Mouse (Mus musculus) cerebral cortex, adult 2 months (tissue): ENCODE measurements around the gene Cdca7.

Experiments used
- WGBS: fragments of 180-500 bp; shearing (Covaris S2); methylation state at CpG from one replicate; pipeline ENCODE4 v1.1.7; 2018; 5-methylcytosine and 5-hydroxymethylcytosine counted together

Cdca7 gene

DNA sequence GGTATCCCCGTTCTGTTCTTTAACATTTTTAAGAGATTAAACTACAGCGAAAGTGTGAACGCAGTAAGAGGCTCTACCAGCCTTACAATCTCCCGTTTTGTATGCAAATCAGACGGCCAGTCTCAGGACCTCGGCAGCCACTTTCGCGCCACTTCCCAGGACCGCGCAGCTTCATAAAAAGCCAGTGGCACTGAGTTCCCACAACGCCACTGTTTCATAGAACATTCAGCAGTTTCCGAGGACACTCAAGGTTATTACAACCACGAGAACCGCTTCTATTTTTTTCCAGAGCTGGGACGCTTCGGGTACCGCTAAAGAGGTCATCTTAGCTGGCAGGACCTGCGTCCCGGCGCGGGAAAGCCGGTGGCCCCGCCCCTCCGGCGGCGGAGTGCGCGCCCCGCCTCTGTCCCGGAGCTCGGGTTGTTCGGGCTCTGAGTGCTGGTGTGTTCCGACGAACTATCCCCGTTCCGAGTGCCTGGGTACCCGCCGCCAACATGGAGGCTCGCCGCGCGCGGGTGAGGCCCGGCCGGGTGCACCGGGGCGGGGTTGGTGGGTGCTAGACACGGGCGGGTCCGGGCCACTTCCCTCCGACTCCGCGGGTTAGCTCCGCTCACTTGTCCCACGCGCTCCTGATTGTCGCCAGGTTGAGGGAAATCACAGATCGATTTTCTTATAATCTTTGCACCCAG, at the start of gene Cdca7:
Cdca7 (plus strand) TSS at position 363 of the 689 bp plus-strand sequence.
- WGBS = under 1% methylated on average over 58 of the region's 58 CpGs

DNA sequence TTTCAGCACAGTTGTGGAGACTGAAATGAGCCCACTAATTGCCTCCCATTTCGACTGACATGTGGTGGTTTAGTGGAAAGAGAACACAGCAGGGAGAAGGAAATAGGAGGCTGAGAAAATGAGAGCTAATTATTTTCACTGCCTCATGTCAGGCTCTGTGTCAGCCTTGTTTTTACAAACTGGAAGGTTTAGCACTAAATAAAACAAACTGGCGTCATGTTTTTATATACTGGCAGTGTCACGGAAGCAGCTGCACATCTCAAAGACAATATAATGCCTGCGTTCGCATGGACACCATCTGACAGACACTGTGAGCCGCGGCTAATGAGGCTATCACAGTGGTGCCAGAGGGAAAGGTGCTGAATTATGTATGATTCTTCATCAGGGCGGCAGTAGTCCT, 49.2 kb upstream of the Cdca7 start:
- 26% methylated on average over 8 of the region's 8 CpGs for WGBS

DNA sequence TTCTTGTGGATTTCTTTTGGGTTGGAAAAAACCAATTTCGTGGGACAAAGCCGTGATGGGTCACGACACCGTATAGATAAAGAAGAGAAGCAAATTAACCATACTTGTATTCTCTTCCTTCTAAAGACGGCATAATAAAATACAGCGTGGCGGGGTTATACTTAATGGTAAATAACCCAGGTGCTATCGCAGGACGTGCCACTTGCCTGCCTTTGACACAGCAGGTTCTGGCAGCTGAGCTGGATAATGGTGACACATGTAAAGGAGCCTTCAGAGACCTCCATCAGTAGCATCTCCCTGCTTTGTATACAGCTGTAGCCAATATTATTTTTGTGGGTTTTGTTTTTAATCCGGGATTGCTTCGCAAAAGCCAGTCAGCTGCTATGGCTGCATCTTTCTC, 48.7 kb upstream of the Cdca7 start:
- 33% methylated on average over 11 of the region's 11 CpGs for WGBS

DNA sequence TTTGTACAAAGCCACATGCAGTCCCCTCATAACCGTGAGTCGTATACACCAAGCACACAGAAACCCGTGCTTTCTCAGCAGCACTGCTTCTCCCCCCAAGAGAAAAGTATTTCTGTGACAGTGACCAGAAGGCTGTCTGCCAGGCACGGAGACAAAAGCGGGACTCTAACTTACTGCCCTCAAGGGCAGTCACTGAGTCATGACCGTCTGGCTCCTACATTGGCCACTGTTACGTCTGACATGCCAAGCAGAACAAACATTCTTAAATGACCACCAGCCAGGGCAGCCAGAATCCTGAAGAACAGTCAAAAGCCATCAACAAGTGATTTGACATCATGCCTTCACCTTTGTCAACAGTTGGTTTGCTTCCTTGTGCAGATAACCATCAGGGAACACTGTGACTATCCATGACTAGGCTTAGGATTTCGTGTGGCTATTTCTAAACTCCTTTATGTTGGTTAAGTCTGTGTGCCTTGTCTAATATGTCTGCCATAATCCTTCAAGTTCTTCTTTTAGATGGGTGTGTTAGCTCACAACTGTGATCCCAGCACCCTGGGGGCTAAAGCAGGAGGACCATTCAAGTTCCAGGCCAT, 36.9 kb upstream of the Cdca7 start:
- WGBS = 93% methylated on average over 8 of the region's 8 CpGs

DNA sequence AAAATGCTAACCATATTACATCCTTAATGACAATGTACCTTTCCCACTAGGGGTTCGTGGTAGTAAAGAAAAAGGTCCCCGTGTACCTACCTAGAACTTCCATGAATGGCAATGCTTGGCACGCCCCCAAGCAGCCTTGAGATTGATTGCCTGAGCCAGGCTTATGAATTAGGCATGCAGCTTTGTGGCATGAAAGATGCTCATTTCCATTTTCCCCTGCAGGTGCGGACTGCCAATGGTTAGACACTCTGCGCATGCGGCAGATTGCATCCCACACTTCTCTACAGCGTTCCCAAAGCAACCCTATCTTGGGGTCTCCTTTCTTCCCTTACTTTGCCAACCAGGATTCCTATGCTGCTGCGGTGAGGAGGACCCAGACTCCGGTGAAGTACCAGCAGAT, 34.9 kb upstream of the Cdca7 start:
- 55% methylated on average over 9 of the region's 9 CpGs for WGBS

DNA sequence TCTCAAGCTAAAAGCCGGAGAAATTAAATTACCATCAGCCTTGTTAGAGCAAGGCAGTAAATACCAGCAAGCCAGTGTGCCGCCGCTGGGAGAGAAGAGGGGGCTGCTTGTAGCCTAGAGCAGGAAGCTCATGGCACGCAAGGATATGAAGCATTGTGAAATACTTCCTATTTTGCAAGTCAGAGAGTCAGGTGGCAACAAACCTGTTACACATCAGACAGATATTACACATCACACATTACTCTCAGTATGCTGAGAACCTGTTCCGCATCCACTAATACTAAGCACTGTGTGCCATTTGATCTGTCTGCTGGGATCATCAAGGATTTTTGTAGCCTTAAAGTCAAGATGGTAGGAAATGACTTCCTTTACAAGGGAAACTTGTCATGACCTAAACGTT, 33.1 kb upstream of the Cdca7 start:
- WGBS = 88% methylated on average over 6 of the region's 6 CpGs

DNA sequence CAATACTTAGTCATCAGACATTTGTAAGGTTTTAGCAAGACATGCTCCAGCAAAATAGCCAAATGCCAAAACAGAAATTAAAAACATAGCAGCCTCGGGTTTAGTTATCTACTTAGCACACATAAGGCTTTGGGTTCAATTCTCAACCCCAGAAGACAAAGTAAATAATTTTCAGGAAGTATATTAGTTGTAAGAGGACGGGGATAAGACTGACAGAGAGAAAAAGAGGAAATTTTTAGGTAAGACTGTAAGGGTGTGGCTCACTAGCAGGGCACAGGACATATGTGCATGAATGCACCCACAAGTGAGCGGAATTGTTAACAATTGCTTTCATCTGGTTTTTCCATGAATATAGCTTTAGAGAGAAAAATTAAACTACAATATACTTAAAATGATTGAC, 32.0 kb upstream of the Cdca7 start:
- 91% methylated on average over 3 of the region's 3 CpGs for WGBS

DNA sequence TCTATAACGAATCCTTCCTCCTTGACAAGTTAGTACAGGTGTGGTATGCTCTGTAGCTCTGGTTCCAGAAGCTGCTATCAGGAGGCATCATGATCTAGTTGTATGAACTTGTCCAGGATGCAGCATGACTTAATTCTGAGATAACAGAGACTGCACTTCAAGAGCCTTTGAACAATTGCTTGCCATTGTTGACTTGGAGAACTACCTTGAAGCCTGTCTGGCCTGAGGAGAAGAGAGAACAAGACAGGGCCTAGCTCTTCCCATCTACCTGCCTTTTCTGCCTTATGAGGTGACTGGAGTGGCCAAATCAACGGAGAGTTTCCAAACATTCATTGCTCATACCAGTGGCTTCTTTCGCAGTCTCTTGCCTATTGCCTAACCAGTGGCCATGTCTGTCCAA, 29.9 kb upstream of the Cdca7 start:
- 95% methylated on average over 3 of the region's 3 CpGs for WGBS

DNA sequence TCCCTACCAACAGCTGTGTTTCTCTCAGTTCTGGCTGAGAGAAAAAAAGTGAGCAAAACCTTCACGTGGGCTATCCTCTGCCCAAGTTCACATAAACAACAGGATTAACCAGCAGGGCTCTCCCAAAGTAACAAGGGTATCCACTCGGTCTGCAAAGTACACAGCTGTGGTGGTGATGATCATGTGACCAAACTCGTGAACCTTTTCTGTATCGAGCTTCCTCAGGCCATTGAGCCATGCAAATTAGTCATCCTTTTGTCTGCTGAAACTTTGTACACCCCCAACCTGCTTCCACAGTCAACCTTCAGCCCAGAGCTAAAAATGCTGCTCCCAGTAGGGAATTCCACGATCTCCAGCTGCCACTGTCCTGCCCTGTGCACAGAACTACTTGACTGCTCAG, 29.3 kb upstream of the Cdca7 start:
- 52% methylated on average over 5 of the region's 5 CpGs for WGBS

DNA sequence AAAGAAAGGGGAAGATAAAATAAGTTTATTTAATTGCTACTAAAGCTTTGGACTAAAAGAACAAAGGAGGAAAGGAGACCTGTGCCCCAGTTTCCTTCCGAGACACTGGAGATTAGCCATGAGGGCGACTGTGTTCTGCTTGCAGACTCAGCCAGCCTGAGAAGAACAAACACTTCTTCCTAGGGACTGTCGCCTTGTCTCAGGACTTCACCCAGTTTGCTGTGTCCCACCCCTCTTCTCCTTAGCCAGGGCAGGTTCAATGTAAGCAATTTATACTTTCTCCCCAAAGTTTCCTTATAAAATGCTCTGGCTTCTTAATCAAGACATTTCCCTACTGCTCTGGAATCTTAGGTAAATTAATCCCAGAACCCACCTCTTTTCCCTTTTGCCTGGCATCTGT, 22.4 kb upstream of the Cdca7 start:
- WGBS = 60% methylated on average over 3 of the region's 3 CpGs

DNA sequence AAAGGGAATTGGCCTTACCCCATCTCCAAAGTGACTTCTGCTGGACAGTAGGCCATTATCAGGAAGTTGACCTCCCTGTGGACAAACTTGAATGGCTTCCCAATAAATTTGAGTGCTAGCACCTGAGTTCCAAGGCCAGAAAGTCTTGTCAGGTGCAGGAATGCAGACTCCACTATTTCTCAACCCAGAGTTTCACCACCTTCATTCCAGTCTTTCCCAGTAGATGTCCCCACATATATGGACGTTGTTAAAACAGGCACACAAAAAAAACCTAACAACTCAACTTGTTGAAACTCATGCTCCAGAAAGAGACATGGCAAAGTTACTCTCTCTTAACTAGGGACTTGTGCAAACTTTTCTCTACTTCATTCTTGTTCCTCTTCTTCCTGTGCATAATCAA, 19.8 kb upstream of the Cdca7 start:
- WGBS = 73% methylated on average over 1 of the region's 1 CpGs

DNA sequence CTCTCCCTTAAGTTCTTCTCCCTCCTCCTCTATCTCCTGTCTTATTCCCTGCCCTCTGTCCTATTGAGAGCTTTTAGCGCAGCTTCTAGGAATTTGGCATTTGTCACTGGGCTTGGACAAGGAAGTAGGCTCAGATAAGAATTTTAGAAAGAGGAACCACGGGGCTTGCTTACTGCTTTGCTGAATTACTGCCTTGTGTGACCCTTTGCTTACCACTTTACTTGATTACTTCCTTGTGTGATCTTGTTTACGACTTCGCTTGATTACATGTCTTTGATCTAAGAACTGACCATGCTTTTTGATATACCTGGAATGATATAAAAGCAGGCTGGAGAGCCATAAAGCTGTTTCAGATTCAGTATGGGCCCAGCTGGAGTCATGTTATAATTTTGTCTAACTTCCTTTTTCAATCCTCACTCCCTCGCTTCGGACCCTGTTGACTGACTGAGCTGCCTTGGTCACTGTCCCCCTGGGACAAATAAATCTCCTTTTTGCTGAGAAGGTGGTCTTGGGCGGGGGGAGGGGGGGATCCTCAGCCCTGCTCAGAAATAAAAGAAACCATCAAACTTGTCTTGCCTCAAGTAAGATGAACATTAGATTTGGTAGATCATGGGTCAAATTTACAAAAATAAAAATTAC, 11.5 kb upstream of the Cdca7 start:
- WGBS = 80% methylated on average over 7 of the region's 7 CpGs

DNA sequence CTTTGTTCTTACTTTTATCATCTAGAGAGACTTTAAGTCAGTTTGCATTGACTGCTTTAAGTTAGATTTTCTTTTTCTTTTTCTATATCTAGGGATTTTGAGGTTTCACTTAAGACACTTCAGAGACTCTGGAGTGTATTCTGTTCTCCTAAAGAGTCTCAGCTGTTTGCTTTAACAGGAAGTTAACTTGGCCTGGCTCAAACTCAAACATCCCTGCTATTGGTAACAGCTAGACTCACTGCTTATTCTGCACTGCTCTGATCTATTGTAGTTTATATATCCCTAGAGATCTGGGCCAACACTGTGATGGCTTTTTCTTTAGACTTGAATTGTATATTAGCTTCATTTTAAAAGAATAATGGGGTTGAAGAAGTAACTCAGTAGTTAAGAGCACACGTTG, 8.4 kb upstream of the Cdca7 start:
- 86% methylated on average over 1 of the region's 1 CpGs for WGBS

DNA sequence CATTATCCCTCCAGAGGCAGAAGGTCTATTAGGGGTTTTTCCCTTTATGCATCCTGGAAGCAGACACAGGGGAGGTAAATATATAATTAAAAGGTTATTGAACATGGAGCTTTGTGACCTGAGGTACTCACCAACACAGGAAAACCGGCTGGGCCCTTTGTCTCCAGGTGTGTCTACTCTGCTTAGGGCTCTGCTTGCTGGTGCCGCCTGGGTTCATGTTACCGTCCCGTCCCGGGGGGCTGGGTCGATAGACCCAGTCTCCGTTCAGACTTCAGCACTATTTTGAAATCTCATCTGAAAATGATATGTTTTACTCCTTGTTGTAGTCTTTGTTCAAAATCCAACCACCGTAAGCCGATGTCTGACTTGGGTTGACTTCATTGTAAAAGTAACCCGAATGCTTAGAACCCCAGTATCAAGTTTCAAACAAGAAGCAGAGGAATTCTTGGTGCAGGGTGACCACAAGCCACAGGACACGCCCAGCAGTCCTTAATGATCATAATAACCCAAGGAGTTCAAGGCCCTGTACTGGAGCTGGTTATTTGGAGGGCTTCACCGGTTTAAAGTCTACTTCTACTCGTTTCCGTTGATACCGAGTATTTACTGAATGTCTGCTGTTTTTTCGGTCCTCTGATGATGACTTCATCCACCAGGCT, 4.4 kb upstream of the Cdca7 start:
- 84% methylated on average over 16 of the region's 16 CpGs for WGBS

DNA sequence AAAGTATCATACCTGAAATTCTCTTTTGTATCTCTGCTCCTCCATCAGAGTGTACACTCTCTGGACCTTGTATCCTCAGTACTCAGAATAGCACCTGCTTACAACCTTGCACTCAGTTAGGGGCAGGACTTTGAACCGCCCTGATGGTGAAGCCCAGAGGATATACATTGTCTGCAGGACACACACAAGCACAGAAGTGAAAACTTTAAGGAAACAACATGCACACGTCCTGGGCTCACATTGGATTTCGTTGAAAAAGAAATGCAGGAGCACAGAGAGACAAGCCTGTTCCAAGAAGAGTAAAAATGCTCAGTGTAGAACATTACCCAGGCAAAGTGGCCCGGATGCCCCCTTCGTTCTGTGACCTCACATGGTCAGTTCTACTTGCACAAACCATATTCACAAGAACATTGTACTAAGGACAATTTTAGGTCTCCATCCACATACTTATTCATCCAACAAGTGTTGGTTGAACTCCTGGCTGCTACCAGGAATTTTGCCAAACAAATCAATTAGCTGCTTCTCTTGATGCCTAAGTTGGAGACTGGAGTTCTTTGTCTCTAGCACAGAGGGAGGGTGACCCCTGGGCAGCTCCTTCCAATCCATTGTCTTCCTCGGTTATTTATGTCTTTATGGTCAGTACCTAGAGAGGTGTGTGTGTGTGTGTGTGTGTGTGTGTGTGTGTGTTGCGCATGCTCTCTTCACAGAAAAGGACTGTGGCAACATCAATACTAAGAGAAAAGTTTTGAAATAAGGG, 1.2 kb upstream of the Cdca7 start:
- WGBS = 40% methylated on average over 7 of the region's 7 CpGs

DNA sequence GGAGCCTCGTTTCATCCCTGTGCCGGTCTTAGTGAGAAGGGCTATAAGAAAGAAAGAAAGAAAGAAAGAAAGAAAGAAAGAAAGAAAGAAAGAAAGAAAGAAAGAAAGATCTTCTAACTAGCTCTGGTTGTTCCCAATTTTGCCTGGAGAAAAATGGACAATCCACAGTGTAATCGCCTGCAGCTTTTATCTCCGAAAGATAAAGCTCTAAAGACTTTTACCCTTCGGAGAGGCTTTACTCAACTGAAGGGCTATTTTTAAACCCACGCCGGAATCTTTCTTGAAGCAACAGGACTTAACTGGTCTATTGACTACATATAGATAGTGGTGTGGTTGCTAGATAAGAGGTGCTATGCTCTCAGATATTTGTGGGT, 549 bp upstream of the Cdca7 start:
- 5% methylated on average over 7 of the region's 7 CpGs for WGBS

DNA sequence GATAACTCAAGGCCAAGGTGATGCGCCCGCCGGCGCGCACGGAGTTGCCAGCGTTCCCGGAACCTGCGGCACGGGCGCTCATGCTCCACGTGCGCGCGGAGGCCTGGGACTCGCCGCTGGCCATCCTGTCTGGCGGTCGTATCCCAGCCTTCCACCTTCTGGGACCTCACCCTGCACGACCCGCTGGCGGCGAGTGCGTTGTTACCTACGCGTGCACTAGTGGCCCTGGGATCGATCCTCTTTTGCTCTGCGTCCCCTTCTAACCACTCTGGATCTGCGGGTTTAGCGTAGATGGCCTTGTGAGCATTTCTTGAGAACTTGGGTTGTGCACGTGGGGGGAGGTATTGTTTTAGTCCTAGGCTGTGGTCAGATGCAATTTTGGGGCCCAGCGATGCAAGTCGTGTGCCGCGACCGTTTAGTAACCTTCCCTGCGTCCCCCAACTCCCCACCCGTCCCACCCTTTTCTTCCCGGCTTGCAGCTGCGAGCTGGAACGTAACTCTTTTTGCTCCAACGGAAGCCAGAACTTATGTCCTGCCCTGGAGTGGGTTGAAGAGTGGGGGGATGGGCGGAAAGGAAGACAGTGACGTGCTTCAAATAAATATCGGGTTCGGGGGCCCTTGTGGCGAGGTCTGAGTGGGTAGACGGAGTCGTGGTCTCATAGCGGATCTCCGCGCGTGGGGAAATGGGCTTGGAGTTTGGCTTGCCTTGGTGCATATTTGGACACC, 690 bp downstream of the Cdca7 start:
- 3% methylated on average over 53 of the region's 53 CpGs for WGBS

DNA sequence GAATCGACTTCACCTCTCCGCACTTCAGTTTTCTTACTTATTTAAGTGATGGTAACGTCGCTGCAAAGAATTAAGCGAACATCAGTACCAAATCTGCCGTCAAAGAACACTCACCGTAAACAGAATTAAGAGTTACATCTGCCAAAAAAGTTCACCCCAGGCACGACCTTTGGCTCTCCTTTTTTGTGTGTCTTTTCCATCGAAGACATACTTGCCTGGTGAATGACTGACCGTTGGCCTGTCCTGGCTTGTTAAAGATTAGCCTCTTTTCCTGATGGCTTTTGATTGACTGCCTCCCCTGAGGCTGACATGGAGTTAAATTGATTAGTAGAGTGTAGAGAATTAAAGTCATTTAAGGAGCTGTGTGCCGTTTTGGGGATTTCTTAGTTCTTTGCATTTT, 1.3 kb downstream of the Cdca7 start:
- 36% methylated on average over 11 of the region's 11 CpGs for WGBS

DNA sequence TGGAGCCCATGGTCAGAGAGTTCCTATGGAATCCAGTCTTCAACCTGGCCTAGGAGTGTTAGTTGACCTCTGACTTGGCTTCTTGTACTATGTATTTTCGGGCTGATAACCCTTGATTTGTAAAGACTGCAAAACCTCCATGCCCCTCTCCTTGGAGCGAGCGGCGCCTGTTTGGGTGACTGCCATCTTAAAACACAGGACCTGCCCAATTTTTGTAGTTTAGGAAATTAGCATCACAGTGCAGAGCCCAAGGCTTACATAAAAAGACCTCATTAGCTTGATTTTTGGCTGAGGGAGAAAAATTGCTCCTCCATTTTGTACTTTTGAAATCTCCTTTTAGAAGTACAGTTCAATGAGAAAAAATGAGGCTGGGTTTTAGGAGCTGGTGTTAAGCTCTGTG, 2.2 kb downstream of the Cdca7 start:
- 77% methylated on average over 4 of the region's 4 CpGs for WGBS

DNA sequence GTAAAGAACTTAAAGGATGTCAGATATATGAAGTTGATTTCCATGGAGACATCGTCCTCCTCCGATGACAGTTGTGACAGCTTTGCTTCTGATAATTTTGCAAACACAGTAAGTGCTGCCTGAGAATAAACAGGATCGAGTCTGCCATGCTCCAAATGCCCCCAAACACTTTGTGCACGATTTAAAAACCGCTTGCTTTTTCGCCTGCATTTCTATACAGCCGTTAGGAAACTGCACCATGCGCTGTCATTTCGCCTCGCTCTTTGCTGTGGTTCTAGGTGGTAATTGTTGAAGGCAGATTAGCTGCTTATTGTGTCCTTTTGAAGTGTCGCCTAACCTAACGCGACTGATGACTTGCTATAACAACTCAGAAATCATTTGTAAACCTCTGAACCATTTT, 3.0 kb downstream of the Cdca7 start:
- 60% methylated on average over 13 of the region's 13 CpGs for WGBS

DNA sequence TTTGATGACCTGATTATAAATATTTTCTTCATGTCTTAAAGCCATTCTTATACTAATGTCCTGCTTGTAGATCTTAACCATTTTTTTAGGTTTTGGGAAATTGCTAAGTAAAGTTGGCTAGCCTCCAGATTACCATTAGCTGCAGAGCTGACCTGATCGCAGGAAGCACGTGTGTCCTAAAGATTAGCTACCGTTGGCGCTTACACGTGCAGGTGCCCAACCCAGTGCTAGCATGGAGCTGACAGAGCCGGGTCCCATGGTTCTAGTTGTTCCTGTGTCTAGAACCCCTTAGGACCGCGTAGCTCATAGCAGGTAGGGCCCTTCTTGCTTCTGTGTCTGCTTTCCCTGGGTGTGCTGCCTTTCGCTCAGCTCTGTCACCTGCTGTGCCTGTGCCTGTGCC, 3.9 kb downstream of the Cdca7 start:
- 89% methylated on average over 9 of the region's 9 CpGs for WGBS

DNA sequence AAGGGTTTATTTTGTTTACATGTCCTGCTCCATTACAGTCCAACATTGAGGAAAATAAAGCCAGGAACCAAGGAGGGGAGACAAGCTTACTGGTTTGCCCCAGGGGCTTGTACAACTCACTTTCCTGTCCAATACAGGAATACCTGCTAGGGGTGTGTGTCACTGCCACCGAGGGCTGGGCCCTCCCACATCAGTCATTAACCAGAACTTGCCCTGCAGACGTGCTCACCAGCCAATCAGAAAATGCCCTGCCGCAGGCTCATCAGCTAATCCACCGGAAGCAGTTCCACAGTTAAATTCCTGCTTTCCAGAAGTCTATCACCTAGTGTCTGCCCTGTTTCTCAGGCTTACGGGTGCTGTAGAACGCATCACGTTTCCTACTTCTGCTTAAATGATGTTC, 15.7 kb downstream of the Cdca7 start:
- WGBS = 71% methylated on average over 7 of the region's 7 CpGs
